Mouse (Mus musculus): ENCODE data around the gene Cox5a. TPM values are rescaled to one million over a fixed set of nuclear protein-coding genes. Genes with fewer than 3 reads are reported as not detected.

Cox5a gene
- polyA plus RNA-seq, 1 experiment from 2014 or later: 531 TPM

DNA sequence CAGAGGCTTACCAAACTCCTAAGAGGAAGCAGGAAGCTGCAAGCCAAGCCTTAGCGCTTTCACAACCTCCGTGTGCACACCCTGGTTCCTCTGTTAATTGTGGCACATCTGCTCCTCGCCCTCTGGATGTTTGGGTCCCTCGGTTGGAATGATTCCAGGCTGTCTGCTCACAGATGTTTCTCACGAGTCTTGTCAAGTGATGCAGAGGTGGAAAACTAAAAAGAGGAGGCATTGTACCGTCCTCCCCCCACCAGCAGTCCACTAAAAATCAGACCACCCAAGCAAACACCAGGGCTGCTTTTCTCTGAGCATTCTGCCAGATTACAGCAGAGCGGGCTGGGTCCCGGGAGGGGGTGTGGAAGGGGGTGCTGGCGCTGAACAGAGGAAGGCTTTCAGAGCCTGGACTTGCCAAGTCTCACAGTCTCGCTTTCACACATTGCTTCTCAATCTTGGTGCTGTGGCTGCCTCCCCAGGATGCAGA lies 44.7 kb downstream of the Cox5a start:
- H3K4me2 ChIP-seq (replicated peaks): no peak overlapping the region
- ATAC-seq (ENCODE audit: insufficient number of reproducible peaks, insufficient read depth, low FRiP score, low TSS enrichment): no peak; the same call in 1 of the 2 replicates
- 32% methylated on average over 10 of the region's 10 CpGs for WGBS
- H3K9me3 ChIP-seq: no peaks in the 10 kb centered on the region
- H3K27ac ChIP-seq: no peak overlapping the region
- peaks cover 22% of the 10 kb centered on the region for H3K4me1 ChIP-seq
- H3K9ac ChIP-seq: no peak overlapping the region; the same call in 1 of the 2 replicates
- peaks cover 20% of the 10 kb centered on the region for H3K36me3 ChIP-seq
- H3K4me3 ChIP-seq: no peak overlapping the region
- no peaks in the 10 kb centered on the region for H3K27me3 ChIP-seq

DNA sequence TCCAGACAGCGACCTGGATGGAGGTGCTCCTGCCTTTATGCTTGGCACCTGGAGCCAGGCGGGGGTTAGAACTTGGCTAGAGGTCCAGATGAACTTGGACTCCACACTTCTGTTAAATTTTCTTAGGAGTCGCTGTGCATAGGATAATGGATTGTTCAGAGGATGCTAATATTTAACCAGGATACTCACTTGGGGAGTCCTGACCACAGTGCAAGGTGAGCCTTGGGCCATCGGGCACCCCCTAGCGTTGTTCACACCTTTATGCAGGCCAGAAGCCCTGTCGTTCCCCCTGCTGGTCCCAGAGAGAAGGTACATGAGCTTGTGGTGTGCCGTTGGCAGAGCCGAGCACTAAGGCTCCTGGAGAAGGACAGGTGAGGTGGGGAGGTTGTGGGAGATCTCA lies 45.8 kb downstream of the Cox5a start:
- no peak for ATAC-seq (ENCODE audit: insufficient number of reproducible peaks, insufficient read depth, low FRiP score, low TSS enrichment)
- Histone ChIP-seq H3K27me3 (no peaks in the 10 kb centered on the region), H3K36me3 (peaks cover 25% of the 10 kb centered on the region), H3K27ac (no peak overlapping the region), H3K4me1 (peaks cover 16% of the 10 kb centered on the region), H3K9me3 (no peaks in the 10 kb centered on the region), H3K4me2 (replicated peaks) (no peak overlapping the region), H3K4me3 (no peak overlapping the region), H3K9ac (no peak overlapping the region)
- WGBS: 55% methylated on average over 8 of the region's 8 CpGs

DNA sequence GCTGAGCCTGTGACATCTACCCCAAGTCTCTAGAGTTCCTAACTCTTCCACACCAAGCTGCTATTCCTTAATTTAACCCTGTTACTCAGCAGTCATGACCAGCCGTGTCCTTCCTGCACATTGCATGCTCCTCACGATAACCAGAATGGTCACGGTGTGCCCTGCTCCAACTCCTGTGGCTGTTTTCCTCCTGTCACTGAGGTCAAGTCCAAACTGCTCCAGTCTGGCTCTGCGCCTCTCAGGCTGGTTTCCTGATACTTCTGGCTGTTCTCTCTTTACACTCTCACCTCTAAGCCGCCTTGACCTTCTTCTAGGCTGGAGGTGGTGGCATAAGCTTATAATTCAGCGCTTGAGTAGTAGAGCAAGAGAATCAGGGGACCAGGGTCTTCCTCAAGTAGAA lies 47.4 kb downstream of the Cox5a start:
- no peak for ATAC-seq (ENCODE audit: insufficient number of reproducible peaks, insufficient read depth, low FRiP score, low TSS enrichment)
- Histone ChIP-seq H3K9me3 (no peaks in the 10 kb centered on the region), H3K4me1 (peaks cover 7% of the 10 kb centered on the region; the same call in 1 of the 2 replicates), H3K4me2 (replicated peaks) (no peak overlapping the region), H3K36me3 (peaks cover 25% of the 10 kb centered on the region), H3K27ac (no peak overlapping the region), H3K4me3 (no peak overlapping the region), H3K9ac (no peak overlapping the region), H3K27me3 (no peaks in the 10 kb centered on the region)
- 93% methylated on average over 6 of the region's 6 CpGs for WGBS

DNA sequence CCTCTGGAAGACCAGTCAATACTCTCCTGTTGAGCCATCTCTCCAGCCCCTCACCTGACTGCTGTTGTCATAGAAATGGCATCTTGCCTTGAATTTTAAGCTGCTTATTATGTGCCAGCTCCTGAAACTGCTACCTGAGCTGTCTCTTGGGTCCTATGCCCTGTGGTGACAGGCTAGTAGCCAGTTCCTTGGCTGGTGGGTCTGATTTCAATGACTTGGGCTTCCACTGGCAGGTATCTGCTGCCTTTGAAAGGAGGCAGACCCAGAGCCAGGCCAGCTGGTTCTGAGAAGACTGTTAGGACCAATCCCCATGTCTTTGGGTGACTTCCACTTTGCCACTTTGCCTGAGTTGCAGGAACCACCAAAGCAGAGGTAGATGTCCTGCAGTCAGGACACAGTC lies 53.3 kb downstream of the Cox5a start:
- ATAC-seq (ENCODE audit: insufficient number of reproducible peaks, insufficient read depth, low FRiP score, low TSS enrichment): no peak
- Histone ChIP-seq H3K9me3 (no peaks in the 10 kb centered on the region), H3K9ac (no peak overlapping the region), H3K4me2 (replicated peaks) (no peak overlapping the region), H3K36me3 (peaks cover 30% of the 10 kb centered on the region), H3K27ac (no peak overlapping the region), H3K4me3 (no peak overlapping the region), H3K4me1 (no peaks in the 10 kb centered on the region), H3K27me3 (no peaks in the 10 kb centered on the region)

DNA sequence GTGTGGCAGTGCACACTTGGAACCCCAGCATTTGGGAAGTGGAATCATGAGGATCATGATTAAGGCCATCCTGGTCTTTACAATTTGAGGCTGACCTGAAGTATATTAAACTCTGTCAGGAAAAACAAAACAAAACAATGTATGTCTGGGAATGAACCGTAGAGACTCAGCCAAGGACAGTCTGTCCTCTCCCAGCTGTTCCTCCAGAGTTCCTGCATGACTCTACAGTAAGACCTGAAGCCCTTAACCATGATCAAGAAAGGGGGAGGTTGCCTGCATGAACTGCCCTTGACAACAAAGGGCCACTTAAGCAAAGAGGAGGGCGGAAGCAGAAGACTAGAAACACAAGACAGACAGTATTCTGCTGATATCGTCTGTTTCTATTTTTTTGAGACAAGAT lies 54.5 kb downstream of the Cox5a start:
- no peaks in the 10 kb centered on the region for H3K9me3 ChIP-seq
- H3K36me3 ChIP-seq: peaks cover 33% of the 10 kb centered on the region
- H3K27me3 ChIP-seq: no peaks in the 10 kb centered on the region
- H3K4me2 ChIP-seq (replicated peaks): no peak overlapping the region
- H3K4me1 ChIP-seq: no peaks in the 10 kb centered on the region
- 80% methylated on average over 3 of the region's 3 CpGs for WGBS
- no peak overlapping the region for H3K27ac ChIP-seq
- no peak for ATAC-seq (ENCODE audit: insufficient number of reproducible peaks, insufficient read depth, low FRiP score, low TSS enrichment)
- H3K4me3 ChIP-seq: no peak overlapping the region
- H3K9ac ChIP-seq: no peak overlapping the region

DNA sequence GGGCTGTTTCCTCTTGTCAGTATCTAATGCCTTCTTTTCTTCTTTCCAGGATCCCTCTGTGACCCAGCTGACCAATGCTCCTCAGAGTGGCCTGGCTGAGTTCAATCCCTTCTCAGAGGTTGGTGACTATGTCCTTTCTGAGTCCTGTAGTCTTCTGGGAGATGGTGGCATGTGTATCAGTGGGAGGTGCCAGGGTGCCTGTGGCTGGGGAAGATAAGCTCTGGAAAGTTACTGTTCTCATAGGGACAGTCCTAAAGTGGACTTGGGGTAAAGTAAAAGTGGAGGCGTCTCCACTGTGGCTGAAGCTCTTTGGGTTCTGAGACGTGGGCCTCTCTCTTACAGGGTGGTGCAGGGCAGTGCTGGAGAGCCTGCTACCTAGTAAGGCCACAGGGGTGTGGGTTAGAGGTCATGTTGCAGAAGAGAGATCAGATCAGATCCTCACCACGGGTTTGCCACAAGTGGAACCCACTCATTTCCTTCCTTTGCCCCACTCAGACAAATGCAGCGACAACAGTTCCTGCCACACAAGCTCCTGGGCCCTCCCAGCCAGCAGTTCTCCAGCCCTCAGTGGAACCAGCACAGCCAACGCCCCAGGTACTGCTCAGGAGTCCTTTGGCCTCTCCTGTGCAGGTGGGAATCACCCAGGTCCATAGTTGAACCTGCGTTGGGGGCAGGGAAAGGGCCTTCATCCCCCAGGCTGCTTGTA lies 56.2 kb downstream of the Cox5a start:
- H3K4me2 ChIP-seq (replicated peaks): no peak overlapping the region
- 81% methylated on average over 6 of the region's 6 CpGs for WGBS
- H3K9me3 ChIP-seq: no peaks in the 10 kb centered on the region
- ATAC-seq (ENCODE audit: insufficient number of reproducible peaks, insufficient read depth, low FRiP score, low TSS enrichment): no peak
- H3K4me1 ChIP-seq: no peaks in the 10 kb centered on the region
- peaks cover 45% of the 10 kb centered on the region for H3K36me3 ChIP-seq
- no peaks in the 10 kb centered on the region for H3K27me3 ChIP-seq
- no peak overlapping the region for H3K27ac ChIP-seq
- no peak overlapping the region for H3K9ac ChIP-seq
- no peak overlapping the region for H3K4me3 ChIP-seq

Other genes with a start within 250 kb of the Cox5a start
- gene Ppcdc, start 81.2 kb upstream of the Cox5a start, polyA plus RNA-seq (2016; fragmentation: Nextera tagmentation; extraction: Ambion mirVana): 25.9 and 30.3 TPM in 2 replicates
- gene Scamp5, start 53.2 kb upstream of the Cox5a start, polyA plus RNA-seq (2016; fragmentation: Nextera tagmentation; extraction: Ambion mirVana): 15.6 and 16.1 TPM in 2 replicates
- gene Rpp25, start 17.2 kb upstream of the Cox5a start, polyA plus RNA-seq (2016; fragmentation: Nextera tagmentation; extraction: Ambion mirVana): 0.89 and 1.6 TPM in 2 replicates
- gene Fam219b, start 16.3 kb downstream of the Cox5a start, polyA plus RNA-seq (2016; fragmentation: Nextera tagmentation; extraction: Ambion mirVana): 23.1 and 24.0 TPM in 2 replicates
- gene Mpi, start 31.5 kb downstream of the Cox5a start, polyA plus RNA-seq (2016; fragmentation: Nextera tagmentation; extraction: Ambion mirVana): 55.5 and 57.8 TPM in 2 replicates
- gene Scamp2, start 39.7 kb downstream of the Cox5a start, polyA plus RNA-seq (2016; fragmentation: Nextera tagmentation; extraction: Ambion mirVana): 53.5 and 56.2 TPM in 2 replicates
- gene Ulk3, start 68.2 kb downstream of the Cox5a start, polyA plus RNA-seq (2016; fragmentation: Nextera tagmentation; extraction: Ambion mirVana): 17.3 and 20.8 TPM in 2 replicates
- gene Cplx3, start 85.0 kb downstream of the Cox5a start, polyA plus RNA-seq (2016; fragmentation: Nextera tagmentation; extraction: Ambion mirVana): 0.10 and 0.75 TPM in 2 replicates
- not detected in 2 replicates for gene Lman1l, start 99.5 kb downstream of the Cox5a start, polyA plus RNA-seq (2016; fragmentation: Nextera tagmentation; extraction: Ambion mirVana)
- gene Csk, start 132.4 kb downstream of the Cox5a start, polyA plus RNA-seq (2016; fragmentation: Nextera tagmentation; extraction: Ambion mirVana): 38.0 and 41.1 TPM in 2 replicates
- not detected in 2 replicates for gene Cyp1a2, start 162.4 kb downstream of the Cox5a start, polyA plus RNA-seq (2016; fragmentation: Nextera tagmentation; extraction: Ambion mirVana)
- gene Cyp1a1, start 166.7 kb downstream of the Cox5a start, polyA plus RNA-seq (2016; fragmentation: Nextera tagmentation; extraction: Ambion mirVana): not detected in 2 replicates
- 37.9 and 39.0 TPM in 2 replicates for gene Edc3, start 187.3 kb downstream of the Cox5a start, polyA plus RNA-seq (2016; fragmentation: Nextera tagmentation; extraction: Ambion mirVana)
- 75.4 and 81.8 TPM in 2 replicates for gene Clk3, start 244.6 kb downstream of the Cox5a start, polyA plus RNA-seq (2016; fragmentation: Nextera tagmentation; extraction: Ambion mirVana)

Measured in embryonic facial prominence, embryonic 12.5 days (tissue).